Mouse (Mus musculus) kidney, adult 2 months (tissue): ENCODE measurements at regions not wholly inside any gene's neighbourhood (a gene's known extent, or its start where the extent isn't known, plus 50 kb on each side); places are given as distances from the start of the nearest gene placed in this dataset.

Source experiments
- DNase-seq: peaks from one replicate; pipeline ENCODE4 v3.0.0; 2021
- H3K27ac ChIP-seq: fragments of 200-500 bp; 2 replicates; pipeline ENCODE4 v1.5.1; 2012; ENCODE audit warnings: low read depth, low read length, control low read depth, inconsistent platforms; ENCODE audit not compliant: insufficient read depth
- H3K27me3 ChIP-seq: fragments of 200-500 bp; replicated peaks from 2 replicates; pipeline ENCODE4 v1.6.1; 2012; ENCODE audit warnings: mild to moderate bottlenecking, moderate library complexity, low read length, inconsistent platforms; ENCODE audit not compliant: control insufficient read depth, insufficient read depth
- H3K36me3 ChIP-seq: fragments of 200-500 bp; 2 replicates; pipeline ENCODE4 v1.6.1; 2012; ENCODE audit warnings: mild to moderate bottlenecking, moderate library complexity, low read length, inconsistent platforms; ENCODE audit not compliant: control insufficient read depth, insufficient read depth
- H3K4me1 ChIP-seq: fragments of 200-500 bp; 2 replicates; pipeline ENCODE4 v1.6.1; 2011; ENCODE audit warnings: low read length; ENCODE audit not compliant: control insufficient read depth, insufficient read depth
- H3K4me3 ChIP-seq: fragments of 200-500 bp; 2 replicates; pipeline ENCODE4 v1.5.1; 2011; ENCODE audit warnings: mild to moderate bottlenecking, low read depth, low read length, control low read depth; ENCODE audit not compliant: insufficient read depth
- CTCF ChIP-seq: fragments of 200-500 bp; conservative IDR thresholded peaks from 2 replicates; pipeline ENCODE4 v1.5.1; 2011; ENCODE audit warnings: low read depth, mild to moderate bottlenecking, control low read depth, low read length, moderate library complexity, mixed read lengths; ENCODE audit not compliant: insufficient read depth, insufficient read length
- POLR2A ChIP-seq: fragments of 200-500 bp; IDR thresholded peaks from one replicate; pipeline ENCODE4 v1.6.1; 2011; ENCODE audit warnings: low read depth, low read length, control low read depth
- WGBS: fragments of 180-500 bp; shearing (Covaris S2); methylation state at CpG from one replicate; pipeline ENCODE4 v1.1.7; 2018; 5-methylcytosine and 5-hydroxymethylcytosine counted together

DNA sequence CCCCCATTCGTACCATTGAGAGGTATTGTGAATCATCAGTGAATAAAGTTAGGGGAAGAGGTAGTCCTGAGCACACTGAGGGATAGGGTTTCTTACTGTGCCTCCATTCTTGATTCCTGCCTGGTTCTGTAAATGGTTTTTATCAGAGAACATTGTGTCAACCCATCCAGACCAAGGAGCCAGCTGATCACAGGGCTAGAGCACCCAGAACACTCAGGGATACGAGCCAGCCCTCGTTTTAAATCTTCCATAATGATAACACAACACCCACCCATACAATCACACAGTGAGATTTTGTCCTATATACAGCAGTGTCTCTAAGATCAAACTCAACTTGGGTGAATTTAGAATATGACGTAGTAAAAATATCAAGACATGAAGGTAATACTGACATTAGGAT lies 424.7 kb upstream of the BB014433 start:
- TF ChIP-seq CTCF: no peak
- no peak for TF ChIP-seq POLR2A
- no peak overlapping the region for H3K4me3 ChIP-seq
- WGBS: 80% methylated on average over 4 of the region's 4 CpGs
- no peaks in the 10 kb centered on the region for H3K4me1 ChIP-seq
- DNase-seq: no peak
- no peak overlapping the region for H3K27ac ChIP-seq
- no peaks in the 10 kb centered on the region for H3K27me3 ChIP-seq
- no peaks in the 10 kb centered on the region for H3K36me3 ChIP-seq

DNA sequence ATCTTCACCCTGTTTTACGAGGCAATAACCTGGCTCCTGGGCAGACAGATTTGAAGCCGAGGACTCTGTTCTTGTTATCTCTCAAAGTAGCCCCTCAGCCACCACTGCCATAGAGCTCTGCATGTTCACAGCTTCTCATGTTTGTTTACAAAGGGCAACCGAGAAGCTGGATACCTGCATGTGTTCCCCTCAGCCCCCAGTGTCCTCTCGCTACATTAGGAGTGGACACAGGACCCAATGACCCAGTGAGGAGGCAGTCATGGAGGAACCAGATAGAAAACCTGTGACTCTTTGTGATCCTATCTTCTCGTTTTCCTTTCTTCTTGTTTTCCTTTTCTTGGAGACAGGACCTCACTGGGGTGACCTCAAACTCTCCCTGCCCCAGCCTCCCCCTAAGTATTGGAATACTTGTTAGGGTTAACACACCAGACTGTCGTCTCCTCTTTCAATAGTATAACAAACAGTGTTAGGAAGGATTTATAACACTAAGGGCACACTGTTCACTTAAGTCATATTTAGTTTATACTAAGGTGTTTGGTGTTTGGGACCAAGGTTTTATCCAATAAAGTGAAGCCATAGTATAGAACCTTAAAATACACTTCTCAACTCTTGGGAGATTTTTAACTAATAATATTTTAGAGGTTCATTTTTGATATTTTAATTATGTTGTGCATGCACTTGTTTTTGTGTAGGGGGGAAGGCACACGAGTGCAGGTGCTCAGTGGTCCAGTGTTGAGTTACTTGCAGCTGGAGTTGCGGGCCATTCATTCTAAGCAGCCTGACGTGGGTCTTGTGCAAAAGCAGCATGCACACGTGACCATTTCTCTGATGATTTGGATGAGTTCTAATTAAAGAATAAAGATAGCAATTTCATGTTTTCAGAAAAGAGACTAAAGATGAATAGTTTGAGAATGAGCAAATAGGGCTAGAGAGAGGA lies 422.9 kb upstream of the BB014433 start:
- Histone ChIP-seq H3K4me3 (no peak overlapping the region), H3K27me3 (no peaks in the 10 kb centered on the region), H3K36me3 (no peaks in the 10 kb centered on the region), H3K27ac (no peak overlapping the region), H3K4me1 (no peaks in the 10 kb centered on the region)
- TF ChIP-seq CTCF: no peak
- no peak for TF ChIP-seq POLR2A
- no peak for DNase-seq
- WGBS: 25% methylated on average over 10 of the region's 10 CpGs

DNA sequence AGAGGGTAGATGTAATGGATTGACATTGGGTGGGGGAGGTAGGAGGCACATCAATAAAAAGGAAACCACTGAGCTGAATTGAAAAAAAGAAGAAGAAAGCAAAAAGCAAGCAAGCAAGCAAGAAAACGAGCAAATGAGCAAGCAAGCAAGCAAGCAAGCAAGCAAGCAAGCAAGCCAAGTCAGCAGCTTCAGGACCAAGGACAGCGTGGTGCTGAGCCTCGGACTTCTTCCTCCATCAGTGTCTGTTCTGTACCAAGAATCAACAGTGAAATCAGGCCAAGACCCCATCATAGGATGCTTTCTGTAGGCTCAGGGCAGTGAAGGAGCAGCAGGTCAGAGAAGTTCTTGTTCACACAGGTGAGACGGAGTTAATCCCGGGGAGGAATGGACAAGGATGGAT lies 392.7 kb upstream of the BB014433 start:
- no peaks in the 10 kb centered on the region for H3K36me3 ChIP-seq
- TF ChIP-seq CTCF: no peak
- no peak for TF ChIP-seq POLR2A
- WGBS: 43% methylated on average over 5 of the region's 5 CpGs

GRCm38 (mm10) chr8:15394722-15395115 lies 348.8 kb upstream of the BB014433 start:
- peak; percentile 4 for DNase-seq
- WGBS: 46% methylated on average over 4 of the region's 4 CpGs
- no peak for TF ChIP-seq CTCF
- no peak for TF ChIP-seq POLR2A
- no peak overlapping the region for H3K4me3 ChIP-seq
- no peaks in the 10 kb centered on the region for H3K4me1 ChIP-seq
- no peaks in the 10 kb centered on the region for H3K36me3 ChIP-seq
- no peak overlapping the region for H3K27ac ChIP-seq
- no peaks in the 10 kb centered on the region for H3K27me3 ChIP-seq

More for the DNA sequence above, 392.7 kb upstream of the BB014433 start:
- Histone ChIP-seq H3K27ac (no peak overlapping the region), H3K4me3 (no peak overlapping the region), H3K4me1 (no peaks in the 10 kb centered on the region), H3K27me3 (no peaks in the 10 kb centered on the region)
- DNase-seq: peak; percentile 10

DNA sequence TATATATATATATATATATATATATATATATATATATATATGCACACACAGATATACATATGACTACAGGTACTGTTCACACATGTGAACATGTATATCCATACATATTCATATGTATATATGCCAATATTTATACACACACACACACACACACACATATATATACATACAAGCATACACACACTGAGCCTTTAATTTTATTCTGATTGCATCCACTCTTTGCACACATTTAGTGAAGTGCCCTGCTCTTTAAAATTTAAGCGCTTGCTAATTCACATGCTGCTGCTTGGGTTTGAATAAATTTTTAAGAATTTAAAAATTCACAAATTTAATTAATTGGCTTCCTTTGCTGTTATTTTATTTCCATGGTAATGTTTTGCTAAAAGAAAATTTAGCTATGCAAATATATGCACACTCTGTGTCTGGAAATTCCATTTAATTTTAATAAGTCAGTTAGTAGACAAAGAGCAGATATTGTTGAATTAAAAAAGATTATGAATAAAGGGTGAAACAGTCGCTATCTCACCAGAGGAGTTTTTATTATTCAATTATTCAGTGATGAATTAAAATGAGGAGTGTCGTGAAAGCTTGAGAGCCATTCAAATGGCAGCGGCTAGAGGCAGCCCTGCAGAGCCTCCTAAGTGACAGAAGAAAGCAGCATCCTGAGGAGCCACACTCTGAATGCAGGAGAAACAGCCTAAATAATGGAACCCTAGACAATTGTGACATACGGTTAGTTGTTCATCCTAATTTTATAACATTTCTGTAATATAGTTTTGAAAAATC lies 348.3 kb upstream of the BB014433 start:
- TF ChIP-seq POLR2A (no peak), CTCF (no peak)
- H3K4me1 ChIP-seq: no peaks in the 10 kb centered on the region
- H3K36me3 ChIP-seq: no peaks in the 10 kb centered on the region
- no peak for DNase-seq
- H3K27me3 ChIP-seq: no peaks in the 10 kb centered on the region
- H3K27ac ChIP-seq: no peak overlapping the region
- 73% methylated on average over 5 of the region's 5 CpGs for WGBS
- no peak overlapping the region for H3K4me3 ChIP-seq

DNA sequence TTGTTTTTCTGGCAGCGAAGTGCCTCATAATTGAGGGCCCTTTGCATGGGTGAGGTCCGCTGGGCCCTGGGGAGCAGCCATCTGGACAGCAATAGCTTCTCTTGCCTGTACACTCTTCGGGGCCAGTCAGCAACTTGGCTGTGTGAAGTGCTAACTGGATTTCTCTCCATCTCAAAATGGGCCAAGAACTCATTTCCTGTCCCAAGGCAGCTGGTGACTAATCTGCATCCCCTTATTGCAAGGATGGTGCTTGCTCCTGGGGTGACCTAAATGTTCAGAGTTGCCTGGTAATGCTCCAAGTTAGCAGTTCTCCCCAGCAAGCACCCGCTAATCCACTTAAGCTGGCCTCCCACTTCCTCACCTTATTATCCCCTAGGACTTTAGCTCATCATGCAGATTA lies 346.2 kb upstream of the BB014433 start:
- DNase-seq: no peak
- no peak overlapping the region for H3K27ac ChIP-seq
- H3K4me3 ChIP-seq: no peak overlapping the region
- TF ChIP-seq CTCF (no peak), POLR2A (no peak)
- 71% methylated on average over 4 of the region's 4 CpGs for WGBS
- no peaks in the 10 kb centered on the region for H3K27me3 ChIP-seq
- no peaks in the 10 kb centered on the region for H3K4me1 ChIP-seq
- H3K36me3 ChIP-seq: no peaks in the 10 kb centered on the region

GRCm38 (mm10) chr8:15388791-15389190 lies 342.9 kb upstream of the BB014433 start:
- no peak for DNase-seq
- 83% methylated on average over 5 of the region's 5 CpGs for WGBS
- Histone ChIP-seq H3K4me3 (no peak overlapping the region), H3K4me1 (no peaks in the 10 kb centered on the region), H3K27me3 (no peaks in the 10 kb centered on the region), H3K27ac (no peak overlapping the region), H3K36me3 (no peaks in the 10 kb centered on the region)
- TF ChIP-seq POLR2A: no peak
- no peak for TF ChIP-seq CTCF
